Mouse (Mus musculus) brain, embryonic 14.5 days (tissue): ENCODE results near the gene Fam114a1.

Experiments used
- CTCF ChIP-seq: fragments of 200-500 bp; IDR thresholded peaks from 2 replicates; pipeline ENCODE4 v1.5.1; 2012; ENCODE audit warnings: inconsistent platforms, mild to moderate bottlenecking, moderate library complexity, borderline replicate concordance; ENCODE audit not compliant: insufficient read depth, insufficient read length; ENCODE audit errors: extremely low read depth
- POLR2A ChIP-seq: fragments of 200-500 bp; IDR thresholded peaks from 2 replicates; pipeline ENCODE4 v1.6.1; 2012; ENCODE audit warnings: mild to moderate bottlenecking, inconsistent platforms, borderline replicate concordance; ENCODE audit not compliant: poor library complexity, insufficient read depth, insufficient read length, severe bottlenecking; ENCODE audit errors: extremely low read depth

- TF ChIP-seq CTCF (no peak), POLR2A (no peak)
Observed at GRCm38 (mm10) chr5:65011901-65012573, 42.2 kb downstream of the Fam114a1 start.
